9 mouse cellular contexts compared by ENCODE assay signal in genomic region chr11:97796910-97797309, GRCm38 (mm10). TPM values are rescaled to one million over a fixed set of nuclear protein-coding genes. Genes with fewer than 3 reads are reported as not detected.
DNase-seq lines count a peak whose midpoint lies in the region; ATAC-seq and TF ChIP-seq lines count a peak whose summit lies in the region.
"Had no signal": no experiment of that assay in that cellular context is flagged by ENCODE, and none has a peak within 500 bp of the region (broad histone marks: within the 10 kb centered on the region; RNA-seq: fewer than 3 reads in every experiment).

No protein-coding gene starts in this region.

- peak; percentile 69 for DNase-seq in forebrain, embryonic 14.5 days (ENCODE audit: low spot score)
- peak; percentile 63 for DNase-seq in 3134 (ENCODE audit: extremely low read depth, insufficient read length, low spot score)
- DNase-seq in adrenal gland, adult 2 months: peak; percentile 81
- DNase-seq in embryonic facial prominence, embryonic 10.5 days (ENCODE audit: low spot score): peak; percentile 75
- peak; percentile 74 to 88 for DNase-seq in layer of hippocampus, postnatal 14 days (ENCODE audit: low spot score in 2 of 2)
- DNase-seq in midbrain, postnatal 0 days (ENCODE audit: low spot score): peak; percentile 80
- peak; percentile 80 for DNase-seq in thymus, postnatal 0 days (ENCODE audit: low spot score)

- ATAC-seq in forebrain, embryonic 14.5 days: no peak
- no peak for ATAC-seq in forebrain, embryonic 15.5 days (replicated peaks)
- no peak for ATAC-seq in midbrain, postnatal 0 days (ENCODE audit: low FRiP score)

- TF ChIP-seq CTCF in midbrain, postnatal 0 days (IDR thresholded peaks at IDR 0.05): peak; percentile 61

- H3K27ac ChIP-seq in forebrain, embryonic 14.5 days (ENCODE audit: low read depth, low read length): no peak overlapping the region
- H3K27ac ChIP-seq in forebrain, embryonic 15.5 days (replicated peaks): no peak overlapping the region
- no peak overlapping the region for H3K27ac ChIP-seq in embryonic facial prominence, embryonic 10.5 days (replicated peaks)
- no peak overlapping the region for H3K27ac ChIP-seq in midbrain, postnatal 0 days (ENCODE audit: low read depth, low read length)

- H3K4me3 ChIP-seq in forebrain, embryonic 14.5 days (ENCODE audit: low read depth, low read length): no peak overlapping the region
- H3K4me3 ChIP-seq in forebrain, embryonic 15.5 days: no peak overlapping the region
- H3K4me3 ChIP-seq in embryonic facial prominence, embryonic 10.5 days: no peak overlapping the region
- H3K4me3 ChIP-seq in midbrain, postnatal 0 days (ENCODE audit: low read depth, low read length): no peak overlapping the region

- no peaks in the 10 kb centered on the region for H3K9me3 ChIP-seq in forebrain, embryonic 14.5 days (replicated peaks; ENCODE audit: control insufficient read depth, low read length)
- no peaks in the 10 kb centered on the region for H3K9me3 ChIP-seq in forebrain, embryonic 15.5 days
- H3K9me3 ChIP-seq in embryonic facial prominence, embryonic 10.5 days: no peaks in the 10 kb centered on the region
- H3K9me3 ChIP-seq in midbrain, postnatal 0 days (ENCODE audit: low read length): no peaks in the 10 kb centered on the region

- no peak overlapping the region for H3K4me2 ChIP-seq in forebrain, embryonic 14.5 days (ENCODE audit: low read length)
- H3K4me2 ChIP-seq in forebrain, embryonic 15.5 days (replicated peaks): no peak overlapping the region
- H3K4me2 ChIP-seq in midbrain, postnatal 0 days (ENCODE audit: low read depth, low read length, poor library complexity, severe bottlenecking): no peak overlapping the region

- no peaks in the 10 kb centered on the region for H3K36me3 ChIP-seq in forebrain, embryonic 14.5 days (ENCODE audit: control insufficient read depth, insufficient read depth, low read length)
- no peaks in the 10 kb centered on the region for H3K36me3 ChIP-seq in forebrain, embryonic 15.5 days
- H3K36me3 ChIP-seq in embryonic facial prominence, embryonic 10.5 days (replicated peaks): no peaks in the 10 kb centered on the region
- H3K36me3 ChIP-seq in midbrain, postnatal 0 days (ENCODE audit: insufficient read depth, low read length): no peaks in the 10 kb centered on the region

- H3K9ac ChIP-seq in forebrain, embryonic 14.5 days (ENCODE audit: low read length): no peak overlapping the region
- H3K9ac ChIP-seq in forebrain, embryonic 15.5 days (replicated peaks): no peak overlapping the region
- H3K9ac ChIP-seq in midbrain, postnatal 0 days (replicated peaks; ENCODE audit: low read length, poor library complexity, severe bottlenecking): no peak overlapping the region

- peaks cover 11% of the 10 kb centered on the region for H3K4me1 ChIP-seq in forebrain, embryonic 14.5 days (ENCODE audit: control insufficient read depth, insufficient read depth, low read length)
- H3K4me1 ChIP-seq in forebrain, embryonic 15.5 days: peaks cover 16% of the 10 kb centered on the region
- H3K4me1 ChIP-seq in embryonic facial prominence, embryonic 10.5 days: peaks cover 31% of the 10 kb centered on the region
- peaks cover 4% of the 10 kb centered on the region; the same call in 1 of the 2 replicates for H3K4me1 ChIP-seq in midbrain, postnatal 0 days (ENCODE audit: insufficient read depth, low read length)

- 5% methylated on average over 6 of the region's 6 CpGs for WGBS in forebrain, embryonic 14.5 days
- 2% methylated on average over 6 of the region's 6 CpGs for WGBS in forebrain, embryonic 15.5 days
- WGBS in embryonic facial prominence, embryonic 10.5 days: 6% methylated on average over 6 of the region's 6 CpGs
- 4% methylated on average over 6 of the region's 6 CpGs for WGBS in midbrain, postnatal 0 days

- no peaks in the 10 kb centered on the region for H3K27me3 ChIP-seq in forebrain, embryonic 14.5 days (replicated peaks; ENCODE audit: control insufficient read depth, insufficient read depth, low read length)
- H3K27me3 ChIP-seq in forebrain, embryonic 15.5 days: no peaks in the 10 kb centered on the region
- no peaks in the 10 kb centered on the region for H3K27me3 ChIP-seq in embryonic facial prominence, embryonic 10.5 days (replicated peaks; ENCODE audit: low read depth, poor library complexity, severe bottlenecking)
- H3K27me3 ChIP-seq in midbrain, postnatal 0 days (ENCODE audit: insufficient read depth, low read length): no peaks in the 10 kb centered on the region

RNA-seq across cellular contexts. Expression of gene Lasp1, which starts 1.9 kb away (rescaled TPM):
- polyA plus RNA-seq in forebrain, embryonic 14.5 days (2014; fragmentation: Nextera tagmentation; extraction: Ambion mirVana): 77.6 and 94.6 TPM in 2 replicates
- polyA plus RNA-seq in forebrain, embryonic 15.5 days (2015; fragmentation: Nextera tagmentation; extraction: Ambion mirVana): 129 and 132 TPM in 2 replicates
- total RNA-seq in adrenal gland, adult 2 months (2021): 100 to 1,000 TPM; 118 to 172 TPM
- polyA plus RNA-seq in adrenal gland, adult 2 months (2012; rRNA removed): 127 and 138 TPM in 2 replicates
- polyA plus RNA-seq in embryonic facial prominence, embryonic 10.5 days (2016; fragmentation: Nextera tagmentation; extraction: Ambion mirVana): 90.5 and 98.7 TPM in 2 replicates
- total RNA-seq in layer of hippocampus, postnatal 14 days (2021): 100 to 1,000 TPM; 114 to 123 TPM
- total RNA-seq in midbrain, postnatal 0 days (2014; rRNA removed): 206 and 216 TPM in 2 replicates
- polyA plus RNA-seq in midbrain, postnatal 0 days (2015; fragmentation: Nextera tagmentation; extraction: Ambion mirVana): 174 and 179 TPM in 2 replicates
- 98.7 and 108 TPM in 2 replicates for polyA plus RNA-seq in thymus, postnatal 0 days (2015; fragmentation: Nextera tagmentation; extraction: Ambion mirVana)

RNA-seq across cellular contexts. Expression of gene Rpl23, which starts 14.7 kb away (rescaled TPM):
- 348 and 451 TPM in 2 replicates for polyA plus RNA-seq in forebrain, embryonic 14.5 days (2014; fragmentation: Nextera tagmentation; extraction: Ambion mirVana)
- polyA plus RNA-seq in forebrain, embryonic 15.5 days (2015; fragmentation: Nextera tagmentation; extraction: Ambion mirVana): 327 and 370 TPM in 2 replicates
- total RNA-seq in adrenal gland, adult 2 months (2021): 100 to 1,000 TPM; 700 to 846 TPM
- 13.7 and 14.2 TPM in 2 replicates for polyA plus RNA-seq in adrenal gland, adult 2 months (2012; rRNA removed)
- polyA plus RNA-seq in embryonic facial prominence, embryonic 10.5 days (2016; fragmentation: Nextera tagmentation; extraction: Ambion mirVana): 481 and 487 TPM in 2 replicates
- 100 to 1,000 TPM; 372 to 419 TPM for total RNA-seq in layer of hippocampus, postnatal 14 days (2021)
- 177 and 224 TPM in 2 replicates for total RNA-seq in midbrain, postnatal 0 days (2014; rRNA removed)
- 308 and 329 TPM in 2 replicates for polyA plus RNA-seq in midbrain, postnatal 0 days (2015; fragmentation: Nextera tagmentation; extraction: Ambion mirVana)
- 766 and 768 TPM in 2 replicates for polyA plus RNA-seq in thymus, postnatal 0 days (2015; fragmentation: Nextera tagmentation; extraction: Ambion mirVana)

RNA-seq across cellular contexts. Expression of gene 1700001P01Rik, which starts 21.2 kb away (rescaled TPM):
- 0.50 TPM in 1 of 2 replicates, not detected in the other for polyA plus RNA-seq in forebrain, embryonic 14.5 days (2014; fragmentation: Nextera tagmentation; extraction: Ambion mirVana)
- 0.39 and 0.75 TPM in 2 replicates for polyA plus RNA-seq in forebrain, embryonic 15.5 days (2015; fragmentation: Nextera tagmentation; extraction: Ambion mirVana)
- under 1 TPM in 1 of 2 experiments, not detected in 1; 0.49 TPM for total RNA-seq in adrenal gland, adult 2 months (2021)
- not detected in 2 replicates for polyA plus RNA-seq in adrenal gland, adult 2 months (2012; rRNA removed)
- polyA plus RNA-seq in embryonic facial prominence, embryonic 10.5 days (2016; fragmentation: Nextera tagmentation; extraction: Ambion mirVana): 0.85 and 1.1 TPM in 2 replicates
- 1 to 10 TPM in 1 of 2 experiments, under 1 TPM in 1; 0.58 to 2.0 TPM for total RNA-seq in layer of hippocampus, postnatal 14 days (2021)
- total RNA-seq in midbrain, postnatal 0 days (2014; rRNA removed): not detected in 2 replicates
- 0.29 TPM in 1 of 2 replicates, not detected in the other for polyA plus RNA-seq in midbrain, postnatal 0 days (2015; fragmentation: Nextera tagmentation; extraction: Ambion mirVana)
- 0.44 TPM in 1 of 2 replicates, not detected in the other for polyA plus RNA-seq in thymus, postnatal 0 days (2015; fragmentation: Nextera tagmentation; extraction: Ambion mirVana)
- total RNA-seq: hematopoietic stem cell, adult 5-6 weeks had no signal

RNA-seq across cellular contexts. Expression of gene Cwc25, which starts 30.6 kb away (rescaled TPM):
- 9.9 and 11.1 TPM in 2 replicates for polyA plus RNA-seq in forebrain, embryonic 14.5 days (2014; fragmentation: Nextera tagmentation; extraction: Ambion mirVana)
- polyA plus RNA-seq in forebrain, embryonic 15.5 days (2015; fragmentation: Nextera tagmentation; extraction: Ambion mirVana): 18.0 and 18.6 TPM in 2 replicates
- total RNA-seq in adrenal gland, adult 2 months (2021): 10 to 100 TPM; 17.5 to 28.9 TPM
- 5.1 and 6.5 TPM in 2 replicates for polyA plus RNA-seq in adrenal gland, adult 2 months (2012; rRNA removed)
- polyA plus RNA-seq in embryonic facial prominence, embryonic 10.5 days (2016; fragmentation: Nextera tagmentation; extraction: Ambion mirVana): 22.0 and 24.2 TPM in 2 replicates
- total RNA-seq in layer of hippocampus, postnatal 14 days (2021): 10 to 100 TPM; 21.3 to 21.4 TPM
- 11.8 and 16.0 TPM in 2 replicates for total RNA-seq in midbrain, postnatal 0 days (2014; rRNA removed)
- 12.0 TPM in 2 replicates for polyA plus RNA-seq in midbrain, postnatal 0 days (2015; fragmentation: Nextera tagmentation; extraction: Ambion mirVana)
- polyA plus RNA-seq in thymus, postnatal 0 days (2015; fragmentation: Nextera tagmentation; extraction: Ambion mirVana): 17.7 and 18.5 TPM in 2 replicates

RNA-seq across cellular contexts. Expression of gene B230217C12Rik, which starts 43.7 kb away (rescaled TPM):
- 20.3 and 21.5 TPM in 2 replicates for polyA plus RNA-seq in forebrain, embryonic 14.5 days (2014; fragmentation: Nextera tagmentation; extraction: Ambion mirVana)
- polyA plus RNA-seq in forebrain, embryonic 15.5 days (2015; fragmentation: Nextera tagmentation; extraction: Ambion mirVana): 17.8 and 21.0 TPM in 2 replicates
- total RNA-seq in adrenal gland, adult 2 months (2021): 1 to 10 TPM; 2.9 to 4.6 TPM
- 1.8 and 2.5 TPM in 2 replicates for polyA plus RNA-seq in adrenal gland, adult 2 months (2012; rRNA removed)
- 14.0 and 16.0 TPM in 2 replicates for polyA plus RNA-seq in embryonic facial prominence, embryonic 10.5 days (2016; fragmentation: Nextera tagmentation; extraction: Ambion mirVana)
- 10 to 100 TPM; 44.2 to 49.6 TPM for total RNA-seq in layer of hippocampus, postnatal 14 days (2021)
- 37.7 and 43.6 TPM in 2 replicates for total RNA-seq in midbrain, postnatal 0 days (2014; rRNA removed)
- polyA plus RNA-seq in midbrain, postnatal 0 days (2015; fragmentation: Nextera tagmentation; extraction: Ambion mirVana): 38.2 and 41.8 TPM in 2 replicates
- 4.5 and 5.0 TPM in 2 replicates for polyA plus RNA-seq in thymus, postnatal 0 days (2015; fragmentation: Nextera tagmentation; extraction: Ambion mirVana)

Comparison
In these comparisons a context has a peak if more than half of its experiments do, and no peak if none do; other contexts are left out.
1. RNA of gene Rpl23, which starts 14.7 kb away (polyA plus RNA-seq): 766 to 768 TPM in thymus, postnatal 0 days, 481 to 487 TPM in embryonic facial prominence, embryonic 10.5 days, 348 to 451 TPM in forebrain, embryonic 14.5 days, 308 to 329 TPM in midbrain, postnatal 0 days and 327 to 370 TPM in forebrain, embryonic 15.5 days; 13.7 to 14.2 TPM in adrenal gland, adult 2 months; every median in the first group is over 10 times any median in the second.
2. Peak in every context shown above with its lines, with median percentiles within 50 percentile points of each other: DNase-seq.